Mouse (Mus musculus) testis, adult 2 months (tissue): ENCODE measurements around the gene Fam98c.

Experiments used
- CTCF ChIP-seq: fragments of 200-500 bp; IDR thresholded peaks from 2 replicates; pipeline ENCODE4 v1.5.1; 2012; ENCODE audit warnings: low read depth, mild to moderate bottlenecking, inconsistent platforms, low read length, moderate library complexity; ENCODE audit not compliant: control insufficient read depth, insufficient read depth, insufficient replicate concordance
- POLR2A ChIP-seq: fragments of 200-500 bp; IDR thresholded peaks from 2 replicates; pipeline ENCODE4 v1.6.1; 2012; ENCODE audit warnings: low read depth, mild to moderate bottlenecking, inconsistent platforms, low read length, moderate library complexity; ENCODE audit not compliant: control insufficient read depth

DNA sequence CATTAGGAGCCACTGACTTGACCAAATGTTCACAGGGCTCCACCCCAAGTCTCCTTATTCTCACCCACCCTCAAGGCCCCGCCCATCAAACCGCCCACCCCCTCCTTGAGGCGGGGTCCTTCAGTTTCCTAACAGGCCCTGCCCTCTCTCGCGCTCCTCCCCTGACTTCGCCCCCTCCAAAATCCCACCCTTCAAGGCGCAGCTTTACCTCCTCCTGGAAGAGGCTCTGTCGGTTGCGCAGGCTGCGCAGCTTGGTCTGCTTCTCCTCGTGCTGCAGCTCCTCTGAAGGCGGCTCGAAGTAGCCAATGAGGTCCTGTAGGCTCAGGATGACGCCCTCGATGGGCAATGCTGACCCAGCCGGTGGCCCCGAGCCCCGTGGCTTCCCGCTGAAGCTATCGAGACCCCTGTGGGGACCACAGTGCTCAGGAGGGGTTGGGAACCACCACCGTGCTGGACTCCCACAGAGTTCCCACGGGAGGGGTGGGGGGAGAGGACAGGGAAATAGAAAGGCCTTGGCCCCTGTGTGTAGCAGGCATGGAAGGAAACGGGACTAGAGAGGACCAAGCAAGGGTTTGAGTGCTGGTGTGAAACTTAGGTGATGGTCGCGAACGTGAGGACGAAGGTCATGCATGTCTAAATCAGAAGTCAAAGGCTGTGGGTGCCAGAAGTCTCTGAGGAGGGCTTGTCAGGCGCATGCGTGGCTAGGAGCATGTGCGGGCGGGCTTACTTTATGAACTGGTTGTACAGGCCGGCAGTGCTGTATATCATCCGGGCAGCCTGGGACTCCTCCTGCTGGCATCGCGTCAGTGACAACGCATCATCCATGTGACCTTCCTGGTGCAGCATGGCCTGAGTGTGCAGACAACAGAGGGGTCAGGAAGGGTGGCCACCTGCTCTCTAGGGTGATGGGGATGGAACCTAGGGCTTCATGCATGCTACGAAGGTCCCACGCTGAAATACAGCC, 46.8 kb downstream of the Fam98c start:
- TF ChIP-seq POLR2A (no peak), CTCF (no peak)
